Mouse (Mus musculus): ENCODE results near the gene 9130213A22Rik.
A peak's percentile ranks its signal among the peaks of the same experiment; 100 is the strongest.
"Not testable (repeated sequence)": the region's sequence is repeated elsewhere in the genome, so short reads cannot be mapped to it uniquely, and the experiment has no call there.

Gene 9130213A22Rik

DNA sequence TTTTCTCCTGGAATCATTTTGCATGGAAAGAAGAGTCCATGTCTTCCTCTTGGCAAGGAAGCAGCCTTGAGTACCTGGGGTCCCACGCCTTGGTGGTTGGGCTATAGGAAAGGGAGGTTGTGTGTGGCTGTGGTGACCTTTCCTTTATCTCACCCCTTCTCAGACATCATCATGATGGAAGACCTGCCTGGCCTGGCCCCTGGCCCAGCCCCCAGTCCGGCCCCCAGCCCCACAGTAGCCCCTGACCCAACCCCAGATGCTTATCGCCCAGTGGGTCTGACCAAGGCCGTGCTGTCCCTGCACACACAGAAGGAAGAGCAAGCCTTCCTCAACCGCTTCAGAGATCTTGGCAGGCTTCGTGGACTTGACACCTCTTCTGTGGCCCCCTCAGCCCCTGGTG lies 17.2 kb downstream of the 9130213A22Rik start:
- DNase-seq = no peak

DNA sequence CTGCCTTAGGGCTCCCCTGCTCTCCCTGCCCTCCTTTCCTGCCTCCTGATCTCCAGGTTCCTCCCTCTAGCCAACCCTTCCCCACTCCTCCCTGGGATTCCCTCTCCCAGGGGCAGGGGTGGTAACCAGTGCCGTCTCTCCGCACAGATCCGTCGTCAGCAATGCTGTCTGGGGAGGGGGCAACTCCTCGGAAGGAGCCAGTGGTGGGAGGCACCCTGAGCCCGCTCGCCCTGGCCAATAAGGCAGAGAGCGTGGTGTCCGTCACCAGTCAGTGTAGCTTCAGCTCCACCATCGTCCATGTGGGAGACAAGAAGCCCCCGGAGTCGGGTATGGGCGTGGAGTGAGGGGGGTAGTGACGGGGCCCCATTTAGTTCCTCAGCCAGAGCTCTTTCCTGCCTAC lies 17.9 kb downstream of the 9130213A22Rik start:
- no peak for DNase-seq

DNA sequence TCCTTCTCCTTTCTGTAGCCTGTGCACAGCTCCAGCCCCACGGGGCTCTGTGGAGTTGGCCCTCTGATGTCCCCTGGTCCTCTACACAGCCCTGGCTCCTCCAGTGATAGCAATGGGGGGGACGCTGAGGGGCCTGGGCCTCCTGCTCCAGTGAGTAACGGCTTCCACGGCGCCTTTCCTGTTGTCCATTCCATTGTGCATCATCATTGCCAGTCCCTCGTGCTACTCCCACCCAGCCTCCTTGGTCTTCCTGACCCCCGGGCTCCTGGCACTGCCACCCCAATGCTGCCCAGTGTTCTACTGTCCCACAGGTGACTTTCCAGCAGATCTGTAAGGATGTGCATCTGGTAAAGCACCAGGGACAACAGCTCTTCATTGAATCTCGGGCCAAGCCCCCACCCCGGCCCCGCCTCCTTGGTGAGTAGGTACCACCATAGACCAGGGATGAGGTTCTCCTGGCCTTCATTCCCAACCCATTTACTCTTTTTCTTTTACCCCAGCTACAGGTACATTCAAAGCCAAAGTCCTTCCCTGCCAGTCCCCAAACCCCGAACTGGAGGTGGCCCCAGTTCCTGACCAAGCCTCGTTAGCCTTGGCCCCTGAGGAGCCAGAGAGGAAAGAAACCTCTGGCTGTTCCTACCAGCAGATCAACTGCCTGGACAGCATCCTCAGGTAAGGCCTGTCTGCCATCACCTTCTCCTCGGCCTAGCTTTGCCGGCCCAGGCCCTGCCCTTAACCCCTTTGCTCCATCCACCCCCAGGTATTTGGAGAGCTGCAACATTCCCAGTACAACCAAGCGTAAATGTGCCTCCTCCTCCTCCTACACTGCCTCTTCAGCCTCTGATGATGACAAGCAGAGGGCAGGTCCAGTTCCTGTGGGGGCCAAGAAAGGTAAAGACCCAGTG lies 18.6 kb downstream of the 9130213A22Rik start:
- no peak for DNase-seq

DNA sequence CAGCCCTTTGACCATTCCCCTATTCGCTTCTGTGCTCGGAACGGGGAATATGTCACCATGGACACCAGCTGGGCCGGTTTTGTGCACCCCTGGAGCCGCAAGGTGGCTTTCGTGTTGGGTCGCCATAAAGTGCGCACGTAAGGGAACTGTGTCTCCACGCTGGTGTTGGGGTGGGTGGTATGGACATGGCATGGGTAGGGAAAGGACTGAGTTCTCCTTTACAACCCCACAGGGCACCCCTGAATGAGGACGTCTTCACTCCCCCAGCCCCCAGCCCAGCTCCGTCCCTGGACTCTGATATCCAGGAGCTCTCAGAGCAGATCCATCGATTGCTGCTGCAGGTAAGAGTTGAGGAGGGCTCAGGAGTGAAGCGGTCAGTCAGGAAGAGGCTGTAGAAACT lies 19.3 kb downstream of the 9130213A22Rik start:
- no peak for DNase-seq

DNA sequence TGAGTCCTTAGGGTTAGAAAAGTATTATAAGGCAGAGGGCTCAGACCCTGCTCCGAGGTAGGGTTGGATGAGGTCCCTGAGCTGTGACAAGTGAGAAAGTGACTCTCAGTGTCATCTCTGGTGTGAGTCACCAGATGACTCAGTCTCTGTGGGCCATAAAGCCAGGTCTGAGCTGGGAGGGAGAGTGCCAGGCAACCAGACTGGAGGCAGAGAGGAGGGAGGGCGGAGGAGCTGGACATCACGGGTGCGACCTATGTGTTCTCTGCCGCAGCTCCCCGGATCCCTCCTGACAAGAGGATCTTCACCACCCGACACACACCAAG lies 20.0 kb downstream of the 9130213A22Rik start:
- peak; percentile 72 for DNase-seq

DNA sequence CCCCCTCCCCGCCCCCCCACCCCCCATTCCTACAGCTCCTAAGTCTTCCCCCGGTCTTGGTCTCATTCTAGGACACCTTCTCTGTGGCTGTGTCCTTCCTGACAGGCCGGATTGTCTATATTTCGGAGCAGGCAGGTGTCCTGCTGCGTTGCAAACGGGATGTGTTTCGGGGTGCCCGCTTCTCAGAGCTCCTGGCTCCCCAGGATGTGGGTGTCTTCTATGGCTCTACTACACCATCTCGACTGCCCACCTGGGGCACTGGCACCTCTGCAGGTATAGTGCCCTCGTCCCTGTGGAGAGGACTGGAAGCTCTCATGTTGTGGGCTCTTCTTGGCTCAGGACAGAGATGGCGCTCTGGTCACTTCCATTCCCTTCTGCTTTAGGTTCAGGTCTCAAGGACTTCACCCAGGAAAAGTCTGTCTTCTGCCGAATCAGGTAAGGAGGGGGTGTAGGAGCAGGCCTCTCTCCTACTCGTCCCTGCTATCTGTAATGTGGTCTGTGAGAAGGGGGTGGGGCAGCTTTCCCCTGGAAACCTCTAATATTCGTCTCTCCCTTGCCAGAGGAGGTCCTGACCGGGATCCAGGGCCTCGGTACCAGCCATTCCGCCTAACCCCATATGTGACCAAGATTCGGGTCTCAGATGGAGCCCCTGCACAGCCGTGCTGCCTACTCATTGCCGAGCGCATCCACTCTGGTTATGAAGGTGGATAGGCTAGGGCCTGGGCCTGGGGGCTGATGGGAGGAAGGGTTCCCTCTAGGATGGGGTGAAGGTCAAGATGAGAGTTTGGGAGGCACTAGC lies 20.6 kb downstream of the 9130213A22Rik start:
- DNase-seq = no peak

DNA sequence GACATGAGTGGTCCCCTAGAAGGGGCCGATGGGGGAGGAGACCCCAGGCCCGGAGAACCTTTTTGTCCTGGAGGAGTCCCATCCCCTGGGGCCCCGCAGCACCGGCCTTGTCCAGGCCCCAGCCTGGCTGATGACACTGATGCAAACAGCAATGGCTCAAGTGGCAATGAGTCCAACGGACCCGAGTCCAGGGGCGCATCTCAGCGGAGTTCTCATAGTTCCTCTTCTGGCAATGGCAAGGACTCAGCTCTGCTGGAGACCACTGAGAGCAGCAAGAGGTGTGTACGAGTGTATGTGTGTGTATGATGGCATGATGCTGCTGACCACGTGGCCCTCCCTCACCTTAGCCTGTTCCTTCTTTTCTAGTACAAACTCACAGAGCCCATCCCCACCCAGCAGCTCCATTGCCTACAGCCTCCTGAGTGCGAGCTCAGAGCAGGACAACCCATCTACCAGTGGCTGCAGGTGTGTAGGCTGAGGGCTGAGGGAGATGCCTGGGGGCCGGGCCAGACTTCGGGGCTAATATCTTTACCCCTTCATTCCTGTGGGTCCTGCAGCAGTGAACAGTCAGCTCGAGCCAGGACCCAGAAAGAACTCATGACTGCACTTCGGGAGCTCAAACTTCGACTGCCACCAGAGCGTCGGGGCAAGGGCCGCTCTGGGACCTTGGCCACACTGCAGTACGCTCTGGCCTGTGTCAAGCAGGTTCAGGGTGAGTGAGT lies 21.6 kb downstream of the 9130213A22Rik start:
- no peak for DNase-seq

DNA sequence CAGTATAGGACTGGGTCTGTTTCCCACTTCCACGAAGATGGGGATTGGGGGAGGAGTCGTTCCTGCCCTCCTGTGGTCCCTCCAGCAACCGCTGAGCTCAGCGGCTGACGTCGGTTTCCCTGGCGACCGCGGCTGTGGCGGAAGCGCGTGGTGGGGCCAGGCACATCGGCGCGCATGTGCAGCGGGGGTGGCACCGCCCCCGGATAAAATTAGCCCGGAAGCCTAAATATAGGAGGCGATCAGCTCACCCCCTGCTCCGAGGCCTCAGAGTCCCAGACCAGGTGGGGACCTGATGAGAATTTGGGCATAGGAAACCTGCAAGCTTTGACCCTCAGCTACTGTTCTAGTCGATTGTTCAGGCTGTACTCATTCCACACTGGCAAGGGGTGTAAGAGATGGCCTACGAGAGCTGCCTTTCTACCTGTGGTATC lies 22.5 kb downstream of the 9130213A22Rik start:
- DNase-seq = peak; percentile 96

DNA sequence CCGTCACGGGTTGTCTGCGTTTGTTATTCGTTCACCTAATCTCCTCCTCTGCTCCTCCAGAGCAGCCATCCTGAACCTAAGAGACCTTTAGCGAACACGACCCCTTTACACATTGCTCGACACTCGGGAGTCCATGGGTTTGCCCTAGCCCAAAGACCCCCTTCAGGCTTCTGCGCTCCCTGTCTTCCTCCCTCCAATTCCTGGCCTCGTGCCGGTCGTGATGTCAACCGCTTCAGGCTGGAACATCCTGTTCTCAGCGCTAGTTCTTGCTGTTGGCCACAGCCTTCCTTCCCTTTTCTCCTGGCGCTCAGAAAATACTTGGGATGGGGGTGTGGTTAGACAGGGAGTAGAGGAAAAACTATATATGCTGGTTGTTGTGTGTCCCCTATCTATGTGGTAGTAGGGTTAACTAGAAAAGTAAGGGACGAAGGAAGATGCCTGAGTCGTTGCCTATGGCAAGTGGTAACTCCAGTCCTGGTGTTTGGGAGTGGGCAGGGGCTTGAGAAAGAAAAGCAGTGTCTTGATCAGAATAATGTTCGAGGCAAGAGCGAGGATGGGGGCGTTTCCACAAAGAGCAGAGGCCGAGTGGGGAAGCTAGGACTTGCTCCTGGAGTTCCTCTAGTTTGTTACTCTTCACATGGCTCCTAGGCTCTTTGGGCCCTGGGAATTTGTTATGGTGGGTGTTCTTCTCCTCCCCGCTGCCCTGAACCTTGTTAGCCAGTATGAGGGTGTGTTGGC lies 23.0 kb downstream of the 9130213A22Rik start:
- DNase-seq = peak; percentile 77

DNA sequence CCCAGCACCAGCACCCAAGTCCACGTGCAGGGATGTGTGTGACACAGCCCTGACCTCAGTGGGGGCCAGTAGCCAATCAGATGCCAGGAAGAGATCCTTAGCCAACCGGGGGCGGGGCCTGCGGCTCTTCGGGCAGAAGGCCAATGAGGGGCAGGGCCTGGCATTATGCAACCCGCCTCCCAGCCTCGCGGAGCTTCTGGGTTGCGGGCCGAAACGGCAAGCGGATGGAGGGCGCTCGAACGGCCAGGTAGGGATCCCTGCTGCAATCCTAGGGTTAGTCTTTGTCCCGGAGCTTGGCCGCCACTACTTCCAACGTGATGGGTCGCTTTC lies 23.7 kb downstream of the 9130213A22Rik start:
- DNase-seq = peak; percentile 97

DNA sequence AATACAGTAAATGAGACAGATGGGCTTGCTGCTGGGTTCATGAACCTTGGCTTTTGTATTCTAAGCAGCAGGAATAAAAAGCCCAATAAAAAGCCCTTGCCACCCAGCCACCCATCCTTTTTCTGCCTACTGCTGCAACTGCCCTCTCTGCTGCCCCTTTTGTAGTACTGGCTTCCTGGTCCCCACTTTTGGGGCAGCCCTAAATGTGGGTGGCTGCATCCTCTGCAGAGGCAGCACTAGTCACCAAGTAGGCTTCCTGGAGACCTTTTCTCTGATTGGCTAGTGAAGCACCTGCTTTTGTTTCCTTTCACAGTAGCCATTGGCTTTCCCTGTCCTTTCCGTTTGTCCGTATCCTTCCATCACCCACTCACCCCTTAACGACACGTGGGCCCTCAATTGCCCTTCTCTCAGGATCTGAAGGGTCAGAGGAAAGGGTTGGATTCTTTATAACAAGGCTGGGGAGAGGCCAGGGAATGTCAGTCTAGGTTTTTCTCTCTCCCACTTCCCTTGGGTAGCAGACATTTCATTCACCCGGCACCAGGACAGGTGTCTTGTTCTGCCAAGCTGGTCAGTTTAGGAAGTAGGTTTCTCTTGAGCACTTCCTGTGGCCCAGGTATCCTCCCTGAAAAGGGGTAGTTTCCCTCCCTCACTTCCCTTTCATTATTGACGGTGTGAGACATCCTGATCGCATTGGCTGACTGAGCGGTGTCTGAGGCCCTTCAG lies 24.2 kb downstream of the 9130213A22Rik start:
- no peak for DNase-seq

DNA sequence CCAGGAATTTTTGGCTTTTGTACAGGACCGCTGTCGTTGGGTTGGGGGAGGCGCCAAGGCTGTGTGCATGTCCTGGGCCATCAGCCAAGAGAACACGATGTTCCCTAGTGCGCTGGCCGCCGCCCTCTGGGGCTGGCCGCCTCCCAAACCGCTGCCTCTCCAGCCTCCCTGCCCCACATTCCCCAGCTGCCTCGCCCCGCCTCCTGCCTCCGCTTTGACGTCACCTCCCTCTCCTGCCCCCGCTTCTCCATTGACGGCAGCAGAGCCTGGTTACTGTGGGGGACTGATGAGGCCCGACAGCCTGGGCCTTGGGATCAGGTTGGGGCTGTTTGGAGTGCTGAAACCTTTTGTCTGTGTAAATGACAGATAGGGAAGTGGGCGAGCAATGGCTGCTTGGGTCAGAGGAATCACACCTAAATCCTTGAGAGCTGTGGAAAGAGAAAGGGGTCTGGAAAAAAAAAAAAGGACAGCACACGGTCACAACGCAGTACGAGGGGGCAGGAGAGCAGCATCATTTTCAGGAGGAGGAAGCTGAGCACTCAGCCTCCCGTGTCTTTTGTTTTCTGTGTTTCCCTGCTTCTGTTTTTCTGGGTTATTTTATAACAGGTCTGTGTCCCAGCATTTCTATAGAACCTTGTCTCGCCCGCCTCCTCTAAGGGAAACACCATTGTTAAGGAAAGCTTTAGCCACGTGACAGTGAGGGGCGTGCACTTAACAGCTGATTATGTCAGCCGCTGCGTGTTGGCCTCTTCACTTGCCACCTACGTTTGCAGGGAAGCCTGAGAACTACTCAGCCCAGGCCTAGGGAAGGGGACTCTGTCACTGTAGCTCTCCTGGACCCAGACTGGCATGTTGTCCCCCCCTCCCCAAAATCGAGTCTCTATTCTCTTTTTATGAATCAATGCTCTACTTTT lies 25.1 kb downstream of the 9130213A22Rik start:
- peak; percentile 98 for DNase-seq

DNA sequence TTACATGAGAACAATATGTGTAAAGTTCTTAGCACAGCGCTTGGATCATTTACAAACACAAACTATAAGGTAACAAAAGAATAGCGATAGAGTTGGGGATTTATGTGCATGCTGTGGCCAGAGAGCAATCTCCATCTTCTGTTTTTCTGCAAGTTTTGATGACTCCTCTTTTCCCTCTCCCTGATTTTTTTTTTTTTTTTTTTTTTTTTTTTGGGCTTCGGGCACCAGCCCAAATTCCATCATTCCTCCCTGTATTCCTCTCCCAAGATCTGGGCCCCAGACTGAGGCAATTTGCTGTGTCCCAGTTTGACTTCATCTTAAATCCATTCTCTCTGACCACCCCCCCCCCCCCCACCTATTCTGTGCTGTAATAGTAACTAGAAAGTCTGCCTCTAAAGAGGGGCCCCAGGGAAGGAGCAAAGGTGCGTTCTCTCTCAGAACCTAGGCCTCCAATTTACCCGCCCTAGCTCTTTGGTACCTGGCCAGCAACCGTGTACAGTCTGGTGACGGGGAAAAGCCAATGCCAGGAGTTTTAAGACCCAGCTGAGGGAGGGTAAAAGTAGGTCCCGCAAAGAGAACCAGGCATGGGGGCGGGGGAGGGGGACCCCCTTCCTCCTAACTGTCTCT lies 25.9 kb downstream of the 9130213A22Rik start:
- DNase-seq = no peak

DNA sequence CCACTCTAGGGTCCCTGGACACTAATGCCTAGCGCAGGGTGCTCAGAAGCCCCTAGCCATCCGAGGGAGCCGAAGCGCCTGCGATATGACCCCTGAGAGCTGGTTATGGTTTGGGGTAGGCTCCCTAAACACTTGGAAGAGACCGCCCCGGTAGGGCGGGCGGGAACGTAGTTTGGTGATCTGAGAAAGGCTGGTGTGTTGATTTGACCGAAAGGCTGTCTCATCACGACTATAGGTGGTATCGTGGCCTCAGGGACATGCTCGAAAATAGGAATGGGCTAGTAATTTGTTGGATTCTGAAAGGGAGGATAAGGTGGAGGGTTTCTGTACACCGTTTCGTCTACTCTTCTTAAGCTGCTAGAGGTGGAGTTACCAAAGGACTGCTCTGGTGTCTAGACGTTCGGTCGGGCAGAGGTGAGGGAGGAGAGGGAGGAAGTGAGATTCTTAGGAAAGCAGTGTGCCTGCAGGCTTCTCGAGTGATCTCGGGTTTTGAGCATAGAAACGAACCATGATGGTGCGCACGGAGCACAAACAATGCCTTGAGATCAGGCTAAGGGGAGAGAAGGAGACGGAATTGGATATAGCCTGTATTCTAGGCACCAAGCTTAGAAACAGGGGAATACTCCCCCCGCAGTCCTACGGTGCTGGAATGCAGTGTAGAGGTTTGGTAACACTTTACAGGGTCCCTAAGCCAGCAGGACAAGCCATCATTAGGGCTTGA lies 26.7 kb downstream of the 9130213A22Rik start:
- DNase-seq = no peak

DNA sequence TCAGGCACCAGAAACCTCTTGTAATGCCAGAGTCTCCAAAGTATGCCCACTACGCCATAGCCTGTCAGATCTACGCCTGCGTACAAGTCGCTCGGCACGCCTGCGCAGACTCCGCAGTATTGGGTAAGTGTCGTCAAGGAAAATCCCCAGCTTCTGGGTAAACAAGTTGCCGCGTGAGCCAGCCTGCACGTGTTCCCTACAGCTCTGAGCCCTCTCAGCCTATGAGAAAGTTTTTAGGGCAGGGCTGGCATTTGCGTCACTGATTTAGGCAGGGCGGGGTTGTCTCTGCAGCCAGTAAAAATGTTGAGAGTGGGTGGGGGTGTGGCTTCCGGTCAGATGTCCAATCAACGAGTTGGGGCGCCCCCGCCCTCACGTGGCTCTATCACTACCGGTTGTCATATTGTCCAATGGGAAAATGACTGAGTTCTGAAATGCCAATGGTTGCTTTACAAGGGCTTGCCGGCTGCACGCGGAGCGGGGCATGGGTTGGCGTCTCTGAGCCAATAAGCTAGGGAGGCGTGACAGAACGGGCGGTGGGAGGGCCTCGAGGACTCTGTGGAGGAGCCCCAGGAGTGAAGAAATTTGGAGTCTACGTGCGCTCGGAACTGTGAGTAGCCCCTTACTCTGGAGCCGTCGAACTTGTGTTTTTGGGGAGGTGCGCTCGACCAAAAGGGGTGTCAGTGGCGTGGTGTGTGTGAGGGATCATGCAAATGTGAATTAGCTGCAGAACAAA lies 27.5 kb downstream of the 9130213A22Rik start, which contains the start of gene Per1:
Per1 (plus strand) TSS at position 521 of the 733 bp plus-strand sequence.
- peak; percentile 100 for DNase-seq

DNA sequence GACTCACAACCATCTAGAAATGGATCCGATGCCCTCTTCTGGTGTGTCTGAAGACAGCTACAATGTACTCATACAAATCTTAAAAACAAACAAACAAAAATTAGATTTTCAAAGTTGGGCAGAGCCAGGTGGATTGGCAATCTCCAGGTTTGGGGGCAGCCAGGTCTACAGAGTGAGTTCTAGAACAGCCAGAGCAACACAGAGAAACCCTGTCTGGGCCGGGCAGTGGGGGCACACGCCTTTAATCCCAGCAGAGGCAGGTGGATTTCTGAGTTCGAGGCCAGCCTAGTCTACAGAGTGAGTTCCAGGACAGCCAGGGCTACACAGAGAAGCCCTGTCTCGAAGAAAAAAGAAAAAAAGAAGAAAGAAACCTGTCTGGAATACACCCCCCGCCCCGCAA lies 28.5 kb downstream of the 9130213A22Rik start:
- DNase-seq = not testable (repeated sequence)

DNA sequence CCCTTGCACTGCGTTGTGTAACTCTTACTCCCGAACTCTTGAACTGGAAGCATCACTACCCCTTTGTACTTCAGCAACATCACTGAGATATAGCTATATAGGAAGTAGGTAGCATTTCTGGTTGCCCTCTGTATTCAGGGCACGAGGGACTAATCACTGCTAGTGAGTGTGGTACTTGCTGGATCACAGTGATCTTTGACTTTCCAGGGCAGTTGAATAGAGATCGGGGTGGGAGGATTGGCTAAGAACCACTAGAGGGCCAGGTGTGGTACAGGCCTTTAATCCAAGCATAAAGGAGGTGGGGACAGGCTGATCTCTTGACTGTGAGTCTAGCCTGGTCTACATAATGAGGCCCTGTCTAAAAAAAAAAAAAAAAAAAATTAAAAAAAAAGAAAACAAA lies 29.5 kb downstream of the 9130213A22Rik start:
- DNase-seq = no peak

DNA sequence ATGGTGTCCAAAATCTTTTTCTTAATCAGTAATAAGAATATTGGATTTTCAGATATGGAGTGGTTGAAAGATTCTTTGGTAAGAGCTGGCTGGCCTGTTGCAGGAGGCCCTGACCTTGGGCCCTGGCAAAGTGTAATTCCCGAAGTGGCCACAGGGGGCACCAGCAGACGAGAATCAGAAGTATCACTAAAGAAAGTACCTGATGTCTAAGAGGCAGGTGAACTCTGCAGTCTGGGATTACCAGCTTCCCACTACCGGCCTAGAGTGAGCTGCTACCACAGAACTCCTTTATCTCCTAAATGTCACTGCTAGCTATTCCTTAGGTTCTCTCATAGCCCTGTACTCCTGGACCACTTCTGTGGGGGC lies 30.0 kb downstream of the 9130213A22Rik start:
- DNase-seq = no peak
